Mouse (Mus musculus) liver, adult 2 months (tissue): ENCODE measurements around the gene Stap2.

Experiments
- CTCF ChIP-seq: fragments of 200-500 bp; IDR thresholded peaks from 2 replicates; pipeline ENCODE4 v1.5.1; 2011; ENCODE audit warnings: low read depth, low read length, control low read depth
- POLR2A ChIP-seq: fragments of 200-500 bp; IDR thresholded peaks from 2 replicates; pipeline ENCODE4 v1.6.1; 2011; ENCODE audit warnings: low read length, control low read depth; ENCODE audit not compliant: insufficient read depth; ENCODE audit errors: extremely low read depth

DNA sequence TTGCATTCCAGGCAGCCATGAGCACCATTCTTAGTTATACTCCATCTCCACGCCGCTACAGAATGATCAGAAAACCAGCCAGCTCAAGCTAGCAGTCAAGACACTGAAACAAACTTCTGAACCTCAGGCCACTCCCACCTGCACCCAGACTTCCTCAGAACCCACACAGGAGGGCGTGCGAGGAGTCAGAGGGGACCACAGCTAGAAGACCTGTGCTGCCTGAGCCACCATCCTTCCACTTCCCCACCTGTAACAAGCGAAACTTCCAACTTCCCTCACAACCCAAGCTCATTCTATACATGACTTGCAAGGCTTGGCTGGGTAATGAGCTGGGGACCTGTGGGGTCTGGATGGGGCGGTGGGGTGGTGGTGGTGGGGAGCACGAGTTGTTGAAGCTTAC is 27.4 kb upstream of the Stap2 start:
- TF ChIP-seq POLR2A (no peak), CTCF (no peak)
